Mouse (Mus musculus): Measurements from ENCODE around the gene Fam3b. TPM values are rescaled to one million over a fixed set of nuclear protein-coding genes. Genes with fewer than 3 reads are reported as not detected.

Gene Fam3b
- polyA plus RNA-seq, 1 experiment from 2014 or later: not detected

DNA sequence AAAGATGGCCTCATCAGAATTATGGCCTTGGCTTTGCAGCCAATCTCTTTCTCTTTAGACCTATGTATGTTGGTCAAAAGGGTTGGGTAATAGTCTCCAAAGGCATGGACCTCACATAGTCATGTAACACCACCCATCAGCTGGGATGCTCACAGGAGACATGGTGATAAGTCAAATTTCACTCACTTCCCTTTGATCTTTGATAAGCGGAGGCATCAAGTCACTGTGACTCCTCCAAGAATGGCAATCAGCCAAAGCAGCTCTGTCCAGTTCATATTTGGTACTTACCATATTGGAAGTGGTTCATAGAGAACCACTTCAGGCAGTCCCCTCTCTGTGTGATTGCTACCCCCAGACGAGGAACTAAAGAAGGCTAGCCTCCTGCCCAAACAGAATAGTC lies 39.9 kb downstream of the Fam3b start:
- H3K4me2 ChIP-seq (ENCODE audit: low read length): no peak overlapping the region
- H3K4me1 ChIP-seq (ENCODE audit: control insufficient read depth, insufficient read depth, low read length): no peaks in the 10 kb centered on the region
- WGBS: 77% methylated on average over 2 of the region's 2 CpGs
- no peak overlapping the region for H3K9ac ChIP-seq (ENCODE audit: low read length)
- no peak overlapping the region for H3K4me3 ChIP-seq (ENCODE audit: low read depth, low read length)
- no peak for ATAC-seq
- H3K27me3 ChIP-seq (replicated peaks; ENCODE audit: control insufficient read depth, insufficient read depth, low read length): no peaks in the 10 kb centered on the region
- H3K9me3 ChIP-seq (replicated peaks; ENCODE audit: control insufficient read depth, low read length): no peaks in the 10 kb centered on the region
- H3K36me3 ChIP-seq (ENCODE audit: control insufficient read depth, insufficient read depth, low read length): no peaks in the 10 kb centered on the region
- no peak for DNase-seq (ENCODE audit: low spot score)
- no peak overlapping the region for H3K27ac ChIP-seq (ENCODE audit: low read depth, low read length)

DNA sequence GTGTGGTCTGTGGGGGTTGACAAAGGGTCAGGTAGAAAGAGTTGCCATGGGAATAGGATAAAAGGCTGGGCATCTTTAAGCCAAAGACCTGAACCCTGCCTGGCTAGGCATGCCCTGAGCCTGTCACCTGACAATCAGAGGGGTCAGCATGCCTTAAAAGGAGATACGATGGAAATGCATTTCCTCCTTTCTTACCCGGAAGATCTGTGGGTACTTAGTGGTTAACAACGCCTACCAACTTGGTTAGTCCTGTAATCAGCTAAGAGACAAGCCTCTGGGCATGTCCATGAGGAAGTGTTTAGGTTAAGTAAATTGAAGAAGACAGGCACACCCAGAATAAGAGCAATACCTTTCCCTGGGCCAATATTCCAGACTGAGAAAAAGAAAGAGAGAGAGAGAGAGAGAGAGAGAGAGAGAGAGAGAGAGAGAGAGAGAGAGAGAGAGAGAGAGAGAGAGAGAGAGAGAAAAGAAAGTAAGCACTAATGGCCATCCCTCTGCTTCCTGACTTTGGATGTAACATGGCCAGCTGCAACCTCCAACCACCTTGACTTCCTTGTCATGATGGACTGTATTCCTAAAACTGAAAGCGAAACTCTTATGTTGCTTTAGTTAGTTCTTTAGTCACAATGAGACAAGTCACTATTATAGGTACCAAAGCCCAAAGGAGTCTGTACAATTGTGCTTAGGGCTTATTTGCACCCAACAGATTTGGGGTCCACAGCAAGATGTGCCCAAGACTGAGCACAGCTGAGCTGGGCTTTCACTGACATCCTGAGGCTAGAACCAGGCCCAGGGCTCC lies 46.4 kb downstream of the Fam3b start:
- Histone ChIP-seq H3K36me3 (ENCODE audit: control insufficient read depth, insufficient read depth, low read length) (no peaks in the 10 kb centered on the region), H3K4me1 (ENCODE audit: control insufficient read depth, insufficient read depth, low read length) (no peaks in the 10 kb centered on the region), H3K4me2 (ENCODE audit: low read length) (no peak overlapping the region), H3K27ac (ENCODE audit: low read depth, low read length) (no peak overlapping the region), H3K4me3 (ENCODE audit: low read depth, low read length) (no peak overlapping the region), H3K9me3 (replicated peaks; ENCODE audit: control insufficient read depth, low read length) (no peaks in the 10 kb centered on the region), H3K27me3 (replicated peaks; ENCODE audit: control insufficient read depth, insufficient read depth, low read length) (no peaks in the 10 kb centered on the region), H3K9ac (ENCODE audit: low read length) (no peak overlapping the region)
- DNase-seq (ENCODE audit: low spot score): no peak
- 85% methylated on average over 4 of the region's 4 CpGs for WGBS
- no peak for ATAC-seq

DNA sequence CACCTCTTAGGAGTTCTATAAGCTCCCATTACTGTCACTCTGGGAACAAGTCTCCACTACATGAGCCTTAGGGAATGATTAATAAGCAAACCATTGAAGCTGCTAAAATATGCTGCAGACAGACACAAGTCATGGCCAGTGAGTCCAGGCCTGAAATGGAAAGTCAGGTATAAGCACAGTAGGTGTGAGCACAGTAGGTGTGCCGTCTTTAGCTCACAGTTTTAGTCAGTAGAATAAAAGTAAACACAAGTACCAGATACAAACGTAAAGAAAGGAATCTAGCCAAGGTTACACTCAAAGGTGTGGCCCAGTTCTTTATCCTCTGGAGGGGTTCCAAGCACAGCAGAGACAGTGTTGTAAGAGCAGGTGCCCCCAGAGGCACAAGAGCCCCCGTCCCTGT lies 47.1 kb downstream of the Fam3b start:
- no peak overlapping the region for H3K9ac ChIP-seq (ENCODE audit: low read length)
- H3K4me1 ChIP-seq (ENCODE audit: control insufficient read depth, insufficient read depth, low read length): peaks cover 2% of the 10 kb centered on the region; the same call in 1 of the 2 replicates
- H3K4me3 ChIP-seq (ENCODE audit: low read depth, low read length): no peak overlapping the region
- H3K27me3 ChIP-seq (replicated peaks; ENCODE audit: control insufficient read depth, insufficient read depth, low read length): no peaks in the 10 kb centered on the region
- no peaks in the 10 kb centered on the region for H3K36me3 ChIP-seq (ENCODE audit: control insufficient read depth, insufficient read depth, low read length)
- DNase-seq (ENCODE audit: low spot score) (no peak), ATAC-seq (no peak)
- WGBS: 76% methylated on average over 3 of the region's 3 CpGs
- H3K9me3 ChIP-seq (replicated peaks; ENCODE audit: control insufficient read depth, low read length): no peaks in the 10 kb centered on the region
- no peak overlapping the region for H3K27ac ChIP-seq (ENCODE audit: low read depth, low read length)
- H3K4me2 ChIP-seq (ENCODE audit: low read length): no peak overlapping the region

DNA sequence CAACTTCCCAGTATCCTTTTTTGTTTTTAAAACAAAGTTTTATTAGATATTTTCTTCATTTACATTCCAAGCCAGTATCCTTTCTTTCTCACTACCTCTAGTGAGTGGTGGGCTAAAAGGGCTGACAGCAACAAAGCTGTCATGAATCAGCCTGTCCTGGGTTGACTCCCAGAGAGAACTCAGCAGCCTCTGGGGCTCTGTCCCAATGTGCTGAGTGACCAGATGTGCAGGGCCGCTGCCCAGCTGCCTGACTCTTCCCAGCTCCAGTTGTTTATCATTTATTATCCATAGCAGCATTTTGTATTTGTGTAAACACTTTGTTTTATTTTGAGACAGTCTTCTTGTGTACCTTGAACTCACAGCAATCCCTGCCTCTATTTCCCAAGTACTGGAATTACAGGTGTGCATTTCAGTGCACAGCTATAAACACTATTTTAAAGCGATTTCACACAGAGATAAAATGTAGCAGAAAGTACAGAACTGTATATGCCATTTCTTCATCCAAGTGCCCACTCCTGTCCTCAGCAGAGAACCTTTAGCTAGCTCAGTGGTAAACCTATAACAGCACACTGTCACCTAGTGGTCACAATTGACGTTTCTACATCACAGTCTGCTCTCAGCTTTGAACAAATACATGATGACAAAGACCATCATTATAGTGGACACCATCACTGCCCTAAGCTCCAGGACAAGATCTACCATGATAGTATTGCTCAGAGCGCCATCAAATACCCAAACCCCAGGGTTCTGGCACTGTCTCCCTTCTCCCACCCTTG lies 48.2 kb downstream of the Fam3b start:
- WGBS: 56% methylated on average over 4 of the region's 4 CpGs
- Histone ChIP-seq H3K4me3 (ENCODE audit: low read depth, low read length) (no peak overlapping the region), H3K9ac (ENCODE audit: low read length) (no peak overlapping the region), H3K4me2 (ENCODE audit: low read length) (no peak overlapping the region), H3K36me3 (ENCODE audit: control insufficient read depth, insufficient read depth, low read length) (no peaks in the 10 kb centered on the region), H3K27ac (ENCODE audit: low read depth, low read length) (no peak overlapping the region), H3K4me1 (ENCODE audit: control insufficient read depth, insufficient read depth, low read length) (peaks cover 2% of the 10 kb centered on the region; the same call in 1 of the 2 replicates), H3K9me3 (replicated peaks; ENCODE audit: control insufficient read depth, low read length) (no peaks in the 10 kb centered on the region), H3K27me3 (replicated peaks; ENCODE audit: control insufficient read depth, insufficient read depth, low read length) (no peaks in the 10 kb centered on the region)
- ATAC-seq (no peak), DNase-seq (ENCODE audit: low spot score) (peak; percentile 32)

DNA sequence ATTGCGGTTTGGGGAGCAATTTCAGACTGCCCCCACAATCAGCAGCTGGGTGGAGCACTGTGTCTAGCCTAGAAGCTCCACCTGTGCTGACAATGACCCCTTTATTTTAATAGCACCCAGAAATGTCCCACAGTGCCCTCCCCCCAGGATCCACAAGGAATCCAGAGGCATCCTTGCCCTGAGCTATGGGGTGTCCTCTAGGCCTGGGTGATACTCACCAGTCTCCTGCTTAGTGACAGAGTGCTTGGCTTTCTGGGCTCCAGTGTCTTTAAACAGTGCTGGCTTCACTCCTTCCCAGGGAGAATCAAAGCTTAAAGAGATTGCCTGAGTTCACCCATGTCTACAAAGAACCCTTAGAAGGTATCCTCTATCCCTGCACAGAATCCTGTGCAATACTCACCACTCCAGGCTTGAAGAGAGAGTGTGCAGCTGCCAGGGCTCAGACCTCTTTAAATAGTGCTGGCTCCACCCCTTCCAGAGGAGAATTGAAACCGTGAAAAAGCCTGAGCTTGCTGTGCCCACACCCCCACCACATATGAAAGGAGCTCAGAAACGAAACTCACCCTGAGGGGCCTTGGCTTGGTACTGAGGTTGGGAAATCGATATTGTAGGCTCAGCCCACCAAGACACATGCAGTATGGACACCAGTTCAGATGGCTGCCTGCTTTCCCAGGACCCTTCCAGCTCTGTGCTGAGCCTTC lies 52.0 kb downstream of the Fam3b start, which contains the start of gene Mx1:
Mx1 (minus strand) TSS at position 427 of the 701 bp plus-strand sequence.
- no peaks in the 10 kb centered on the region for H3K36me3 ChIP-seq (ENCODE audit: control insufficient read depth, insufficient read depth, low read length)
- WGBS: 25% methylated on average over 4 of the region's 4 CpGs
- H3K4me1 ChIP-seq (ENCODE audit: control insufficient read depth, insufficient read depth, low read length): peaks cover 2% of the 10 kb centered on the region; the same call in 1 of the 2 replicates
- H3K27me3 ChIP-seq (replicated peaks; ENCODE audit: control insufficient read depth, insufficient read depth, low read length): no peaks in the 10 kb centered on the region
- no peak within 1 kb of the TSS for H3K27ac ChIP-seq (ENCODE audit: low read depth, low read length)
- peak; percentile 25 for DNase-seq (ENCODE audit: low spot score)
- no peak within 1 kb of the TSS for H3K4me3 ChIP-seq (ENCODE audit: low read depth, low read length)
- ATAC-seq: peak; percentile 37; the same call in 1 of the 2 replicates
- no peak within 1 kb of the TSS for H3K9ac ChIP-seq (ENCODE audit: low read length)
- H3K4me2 ChIP-seq (ENCODE audit: low read length): no peak within 1 kb of the TSS
- no peaks in the 10 kb centered on the region for H3K9me3 ChIP-seq (replicated peaks; ENCODE audit: control insufficient read depth, low read length)

GRCm38 (mm10) chr16:97461271-97461670 lies 53.3 kb downstream of the Fam3b start:
- WGBS: 80% methylated on average over 2 of the region's 2 CpGs
- no peak for ATAC-seq
- no peak overlapping the region for H3K4me3 ChIP-seq (ENCODE audit: low read depth, low read length)

DNA sequence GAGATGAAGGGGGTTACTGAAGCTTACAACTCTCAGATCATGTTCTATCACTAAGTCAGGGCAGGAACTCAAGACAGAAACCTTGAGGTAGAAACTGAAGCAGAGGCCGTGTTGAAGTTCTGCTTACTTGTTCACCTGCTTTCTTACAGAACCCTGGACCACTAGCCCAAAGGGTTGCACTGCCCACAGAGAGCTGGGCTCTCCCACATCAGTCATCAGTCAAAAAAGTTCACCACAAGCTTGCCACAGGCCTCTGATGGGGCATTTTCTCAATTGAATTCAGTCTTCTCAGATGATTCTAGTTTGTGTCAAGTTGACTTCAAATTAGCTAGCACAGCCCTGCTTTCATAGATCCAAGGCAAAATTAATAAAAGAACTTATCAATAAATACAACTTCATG lies 54.8 kb downstream of the Fam3b start:
- WGBS: 79% methylated on average over 1 of the region's 1 CpGs

More at GRCm38 (mm10) chr16:97461271-97461670, 53.3 kb downstream of the Fam3b start:
- Histone ChIP-seq H3K27me3 (replicated peaks; ENCODE audit: control insufficient read depth, insufficient read depth, low read length) (no peaks in the 10 kb centered on the region), H3K27ac (ENCODE audit: low read depth, low read length) (no peak overlapping the region), H3K9ac (ENCODE audit: low read length) (no peak overlapping the region), H3K4me2 (ENCODE audit: low read length) (no peak overlapping the region), H3K4me1 (ENCODE audit: control insufficient read depth, insufficient read depth, low read length) (peaks cover 2% of the 10 kb centered on the region; the same call in 1 of the 2 replicates), H3K9me3 (replicated peaks; ENCODE audit: control insufficient read depth, low read length) (no peaks in the 10 kb centered on the region), H3K36me3 (ENCODE audit: control insufficient read depth, insufficient read depth, low read length) (no peaks in the 10 kb centered on the region)
- no peak for DNase-seq (ENCODE audit: low spot score)

DNA sequence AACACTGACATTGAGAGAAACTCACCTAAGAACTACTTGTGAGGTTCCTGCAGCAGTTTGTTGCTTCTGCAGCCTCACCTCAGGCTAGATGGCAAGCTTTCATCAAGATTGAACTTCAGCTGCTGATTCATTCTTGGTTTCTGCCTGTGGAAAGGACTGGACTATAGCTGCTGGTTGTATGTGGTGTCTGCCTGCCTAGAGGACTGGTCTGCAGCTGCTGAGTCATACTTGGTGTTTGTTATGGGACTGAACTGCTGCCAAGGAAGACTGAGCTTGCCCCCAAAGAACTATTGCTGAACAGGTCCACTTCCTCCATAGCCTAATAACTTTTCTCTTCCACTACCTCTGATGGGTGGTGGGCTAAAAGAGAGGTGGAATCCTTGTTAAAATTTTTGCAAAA lies 67.2 kb downstream of the Fam3b start:
- Histone ChIP-seq H3K9ac (ENCODE audit: low read length) (no peak overlapping the region), H3K36me3 (ENCODE audit: control insufficient read depth, insufficient read depth, low read length) (no peaks in the 10 kb centered on the region), H3K4me1 (ENCODE audit: control insufficient read depth, insufficient read depth, low read length) (no peaks in the 10 kb centered on the region), H3K27me3 (replicated peaks; ENCODE audit: control insufficient read depth, insufficient read depth, low read length) (no peaks in the 10 kb centered on the region), H3K4me2 (ENCODE audit: low read length) (no peak overlapping the region), H3K4me3 (ENCODE audit: low read depth, low read length) (no peak overlapping the region), H3K9me3 (replicated peaks; ENCODE audit: control insufficient read depth, low read length) (no peaks in the 10 kb centered on the region), H3K27ac (ENCODE audit: low read depth, low read length) (no peak overlapping the region)
- ATAC-seq: no peak
- DNase-seq (ENCODE audit: low spot score): no peak

More for the DNA sequence above, 54.8 kb downstream of the Fam3b start:
- DNase-seq (ENCODE audit: low spot score) (no peak), ATAC-seq (no peak)
- H3K9ac ChIP-seq (ENCODE audit: low read length): no peak overlapping the region
- no peaks in the 10 kb centered on the region for H3K27me3 ChIP-seq (replicated peaks; ENCODE audit: control insufficient read depth, insufficient read depth, low read length)
- H3K36me3 ChIP-seq (ENCODE audit: control insufficient read depth, insufficient read depth, low read length): no peaks in the 10 kb centered on the region
- no peaks in the 10 kb centered on the region for H3K9me3 ChIP-seq (replicated peaks; ENCODE audit: control insufficient read depth, low read length)
- H3K27ac ChIP-seq (ENCODE audit: low read depth, low read length): no peak overlapping the region
- H3K4me3 ChIP-seq (ENCODE audit: low read depth, low read length): no peak overlapping the region
- no peak overlapping the region for H3K4me2 ChIP-seq (ENCODE audit: low read length)
- peaks cover 2% of the 10 kb centered on the region; the same call in 1 of the 2 replicates for H3K4me1 ChIP-seq (ENCODE audit: control insufficient read depth, insufficient read depth, low read length)

Measured in forebrain, embryonic 14.5 days (tissue).